Mouse (Mus musculus) right cerebral cortex, postnatal 25 days (tissue): ENCODE measurements around the gene Pdzrn3.

ENCODE experiments used
- DNase-seq: peaks from one replicate; pipeline ENCODE4 v3.0.0; 2022

The Pdzrn3 gene

DNA sequence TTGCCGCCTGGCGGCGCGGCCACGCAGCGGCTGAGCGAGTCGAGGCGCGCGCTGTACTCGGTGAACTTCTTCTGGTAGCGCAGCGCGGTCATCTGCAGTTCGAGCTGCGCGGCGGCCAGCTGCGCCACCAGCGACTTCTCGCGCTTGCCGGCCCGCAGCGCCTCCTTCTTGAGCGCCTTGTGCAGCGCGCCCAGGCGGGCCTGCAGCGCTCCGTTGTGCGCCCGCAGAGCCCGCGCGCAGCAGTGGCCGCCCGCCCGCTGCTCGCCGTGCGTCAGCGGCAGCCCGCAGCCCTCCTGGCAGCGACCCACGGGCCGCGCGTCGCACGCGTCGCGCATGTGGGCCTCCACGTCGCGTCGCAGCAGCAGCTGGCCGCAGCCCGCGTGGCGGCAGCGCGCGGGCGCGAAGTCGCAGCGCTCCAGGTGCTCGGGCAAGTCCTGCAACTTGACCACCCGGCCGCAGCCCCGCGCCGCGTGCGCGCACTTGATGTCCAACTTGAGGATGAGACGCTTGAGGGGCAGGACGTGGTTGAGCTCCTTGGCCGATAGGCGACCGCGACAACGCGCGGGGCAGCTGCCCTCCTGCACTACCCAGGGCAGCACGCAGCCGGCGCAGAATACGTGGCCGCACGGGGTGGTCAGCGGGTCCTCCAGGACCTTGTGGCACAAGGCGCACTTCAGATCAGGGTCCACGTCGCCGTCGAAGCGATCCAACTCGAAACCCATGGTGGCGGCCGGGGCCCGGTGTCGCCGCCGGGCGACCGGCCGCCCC, at the start of gene Pdzrn3:
Gene Pdzrn3, minus strand, starts transcription at position 731 of the 768 bp plus-strand sequence.
- DNase-seq = peak; percentile 77

DNA sequence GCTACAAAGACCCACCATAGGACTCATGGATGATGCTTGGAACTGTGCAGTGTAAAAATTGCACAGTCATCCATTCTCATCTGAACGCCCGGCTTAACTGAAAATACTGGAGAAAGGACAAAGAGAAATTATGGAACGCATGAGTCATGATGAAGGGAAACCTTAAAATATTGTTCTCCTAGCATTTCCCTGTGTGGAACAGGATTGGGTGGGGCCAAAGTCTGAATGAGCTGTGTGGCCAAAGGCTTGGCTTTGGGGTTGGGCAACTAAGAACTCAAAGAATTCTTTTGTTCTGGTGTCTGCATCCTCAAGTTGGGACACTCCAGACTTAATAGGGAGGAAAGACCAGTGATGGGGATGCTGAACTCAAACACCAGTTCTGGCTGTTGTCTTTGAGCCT, 49.6 kb upstream of the Pdzrn3 start:
- DNase-seq = no peak

DNA sequence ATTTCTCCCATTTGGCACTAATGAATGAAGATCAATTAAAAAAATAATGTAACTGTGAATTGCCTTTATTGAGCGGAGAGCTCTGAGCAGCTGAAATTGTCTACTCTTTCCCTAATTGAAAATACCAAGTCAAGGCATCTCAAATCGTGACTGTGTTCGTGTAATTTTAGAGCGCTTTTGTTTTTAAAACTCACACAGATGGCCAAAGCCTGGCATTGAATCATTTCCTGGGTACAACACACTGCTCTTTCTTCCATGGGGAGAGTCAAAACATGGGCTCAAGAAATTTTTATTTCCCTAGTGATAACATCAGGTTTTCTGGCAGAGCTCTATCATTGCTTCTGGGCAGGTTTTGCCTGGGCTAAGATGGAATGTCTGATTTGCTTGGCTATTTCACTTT, 48.6 kb upstream of the Pdzrn3 start:
- DNase-seq = peak; percentile 45

DNA sequence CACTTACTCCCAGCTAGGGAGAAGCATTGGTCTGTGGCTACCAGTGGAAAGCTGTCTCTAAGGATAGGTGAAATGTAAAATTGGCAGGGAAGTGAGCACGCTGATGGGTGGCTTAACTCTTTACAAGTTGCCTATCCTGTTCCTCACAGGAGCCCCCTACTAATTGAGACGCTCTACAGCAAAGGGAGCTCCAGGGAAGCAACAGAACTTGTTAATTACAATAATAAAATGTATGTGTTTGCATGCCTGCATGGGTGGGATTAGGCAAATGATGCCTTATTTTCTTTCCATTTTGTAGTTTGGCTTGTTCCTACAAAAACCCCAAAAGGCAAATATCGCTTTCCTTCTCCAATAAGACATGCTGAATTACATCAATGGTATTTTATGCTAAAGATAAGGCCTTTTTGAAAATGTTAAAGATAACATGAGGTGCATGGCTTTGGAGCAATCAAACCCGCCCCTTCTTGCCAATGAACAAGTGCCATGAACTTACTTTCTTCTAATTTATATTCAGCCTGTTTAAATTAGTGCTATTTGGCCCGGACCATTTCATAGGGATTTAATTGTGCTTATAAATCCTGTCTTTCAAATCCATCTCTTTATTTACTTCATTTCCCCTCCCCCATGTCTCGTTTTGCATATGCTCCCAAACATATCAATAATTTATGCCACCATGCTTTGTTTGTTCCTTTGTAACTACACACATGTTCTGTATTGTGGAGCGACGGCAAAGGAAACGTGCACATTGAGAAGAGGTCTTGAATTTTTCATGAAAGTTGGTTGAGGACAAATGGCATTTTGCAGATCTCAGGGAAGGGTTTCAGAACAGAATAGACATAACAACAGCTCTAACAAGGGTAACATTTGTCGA, 44.6 kb upstream of the Pdzrn3 start:
- no peak for DNase-seq

DNA sequence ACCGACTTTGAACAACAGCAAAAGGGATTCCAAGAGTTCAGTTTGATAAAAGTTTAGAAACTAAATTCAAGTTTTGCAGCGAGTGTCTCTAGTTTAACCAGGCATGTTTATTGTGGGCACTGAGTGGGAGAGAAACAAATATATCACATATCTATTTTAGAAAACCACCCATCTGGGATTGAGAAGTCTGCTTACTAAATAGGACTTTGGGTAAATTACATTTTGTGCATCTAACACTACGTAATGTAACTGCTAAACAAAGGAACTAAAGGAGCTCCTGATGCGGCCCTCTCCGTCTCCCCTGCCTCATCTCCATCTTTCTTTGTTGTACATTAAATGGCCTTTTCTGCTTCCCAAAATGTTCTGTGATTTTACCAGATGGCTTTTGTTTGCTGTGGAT, 40.5 kb upstream of the Pdzrn3 start:
- DNase-seq = no peak

DNA sequence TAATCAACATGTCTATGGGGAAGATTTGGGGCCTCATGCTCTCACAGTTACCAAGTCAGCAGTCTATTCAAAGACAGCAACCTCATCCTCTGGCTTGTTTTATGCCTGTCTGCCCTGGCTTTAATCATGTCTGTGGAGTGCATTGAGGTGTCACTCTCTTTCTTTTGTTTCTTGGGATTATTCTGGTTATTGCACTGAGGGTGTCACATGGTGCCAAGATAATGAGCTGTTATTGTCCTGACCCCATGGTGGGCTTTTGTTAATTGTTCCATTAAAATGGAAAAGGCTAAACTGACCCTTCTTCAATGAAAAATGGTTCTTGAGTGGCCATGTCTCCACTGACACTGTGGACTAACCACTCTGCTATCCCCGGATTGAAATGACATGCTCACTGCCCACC, 34.0 kb upstream of the Pdzrn3 start:
- no peak for DNase-seq

DNA sequence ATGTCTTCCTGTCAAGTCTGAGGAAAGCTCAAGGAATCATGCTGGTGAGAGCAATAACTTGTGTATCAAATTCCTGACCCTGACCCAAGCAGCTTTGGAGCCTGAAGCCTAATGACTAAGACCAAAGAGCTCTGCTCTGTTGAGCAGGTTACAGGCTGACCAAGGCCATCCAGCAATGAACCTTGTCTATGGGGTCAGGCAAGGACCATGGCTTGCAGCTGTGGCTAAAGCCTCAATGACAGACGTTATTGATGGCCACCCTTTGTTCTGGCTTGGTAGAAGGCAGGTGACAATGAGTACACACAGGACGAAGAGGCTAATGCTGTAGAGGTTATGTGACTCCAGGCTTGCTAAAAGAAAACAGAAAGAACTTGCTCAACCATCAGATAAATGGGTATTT, 33.4 kb upstream of the Pdzrn3 start:
- no peak for DNase-seq

DNA sequence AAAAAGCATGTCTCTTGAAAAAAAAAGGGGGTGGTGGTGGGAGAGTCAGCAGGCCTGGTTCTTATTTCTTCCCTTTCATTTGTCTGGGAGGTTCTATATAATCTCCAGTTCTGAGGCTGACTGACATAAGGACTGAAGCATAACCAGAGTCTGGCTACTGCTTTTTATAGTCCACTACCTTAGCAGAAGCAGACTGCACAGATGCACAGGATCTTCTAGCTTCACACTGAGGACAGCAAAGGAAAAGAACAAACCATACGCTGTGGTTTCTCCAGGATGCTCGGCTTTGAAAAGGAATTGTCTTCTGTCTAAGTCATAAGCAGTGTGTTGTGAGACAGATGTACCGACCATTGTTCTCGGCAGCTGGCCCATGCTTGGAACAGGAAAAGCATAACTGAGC, 19.0 kb upstream of the Pdzrn3 start:
- peak; percentile 26 for DNase-seq

DNA sequence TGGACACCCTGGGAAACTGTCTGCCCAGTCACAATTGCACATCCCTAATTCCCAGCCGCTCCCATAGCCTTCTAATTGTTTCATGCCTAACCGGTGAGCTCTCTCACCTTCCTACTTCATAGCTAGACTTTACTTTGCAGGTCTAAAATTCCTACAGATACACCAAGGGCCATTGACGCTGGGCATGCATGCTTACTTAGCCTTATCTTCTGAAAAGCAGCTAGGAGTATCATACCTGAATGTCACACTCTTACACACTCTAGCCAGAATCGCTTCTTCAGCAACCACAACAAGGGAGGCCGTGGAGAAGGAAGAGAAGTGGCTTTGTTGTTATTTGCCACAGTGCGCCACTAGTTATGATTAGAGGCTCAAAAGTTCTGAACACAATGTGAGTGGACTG, 18.2 kb upstream of the Pdzrn3 start:
- DNase-seq = no peak

DNA sequence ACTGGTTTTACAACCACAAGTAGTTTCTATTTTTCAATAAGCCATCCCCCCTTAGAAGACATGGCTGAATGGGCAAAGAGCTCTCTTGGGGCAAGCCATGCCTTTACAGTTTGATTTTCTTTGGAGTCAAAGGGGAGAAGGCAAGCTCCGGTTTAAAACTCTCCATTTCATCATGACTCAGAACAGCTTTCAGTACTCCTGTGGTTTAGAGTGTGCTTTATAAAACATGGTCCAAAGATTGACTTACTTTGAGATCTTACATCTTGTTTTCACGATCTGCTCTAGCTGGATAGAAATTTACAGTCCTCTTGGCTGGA, 15.1 kb upstream of the Pdzrn3 start:
- no peak for DNase-seq

DNA sequence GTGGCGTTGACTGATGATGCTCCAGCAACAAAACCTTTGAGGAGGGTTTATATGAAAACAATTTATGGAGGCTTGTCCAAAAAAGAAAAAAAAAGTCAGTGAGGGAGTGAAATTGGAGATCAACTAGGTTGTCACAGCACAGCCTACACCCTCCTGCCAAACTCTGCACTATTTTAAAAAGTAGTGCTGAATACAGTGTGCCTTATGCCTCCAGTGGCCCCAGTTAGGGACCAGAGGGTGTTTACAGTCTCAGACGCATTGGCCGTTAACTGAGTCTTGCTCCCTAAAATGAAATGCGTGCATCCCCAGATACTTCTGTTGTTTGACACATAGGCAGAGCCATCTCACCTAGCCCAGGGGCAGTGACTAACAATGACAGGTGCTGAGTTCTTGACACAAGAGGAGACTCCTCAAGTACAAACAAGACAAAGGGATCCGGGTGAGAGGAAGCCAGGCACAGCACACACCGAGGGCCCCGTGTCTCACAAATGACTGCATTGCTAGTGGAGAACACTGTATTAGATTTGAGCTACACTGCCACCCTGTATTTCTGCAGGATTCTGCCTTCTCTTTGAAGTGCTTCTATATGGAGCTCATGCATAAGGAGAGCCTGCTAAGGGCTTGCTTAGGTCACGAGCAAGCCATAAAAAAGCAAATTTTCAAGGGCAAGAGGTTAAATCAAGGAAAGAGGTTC, 14.6 kb upstream of the Pdzrn3 start:
- DNase-seq = no peak

DNA sequence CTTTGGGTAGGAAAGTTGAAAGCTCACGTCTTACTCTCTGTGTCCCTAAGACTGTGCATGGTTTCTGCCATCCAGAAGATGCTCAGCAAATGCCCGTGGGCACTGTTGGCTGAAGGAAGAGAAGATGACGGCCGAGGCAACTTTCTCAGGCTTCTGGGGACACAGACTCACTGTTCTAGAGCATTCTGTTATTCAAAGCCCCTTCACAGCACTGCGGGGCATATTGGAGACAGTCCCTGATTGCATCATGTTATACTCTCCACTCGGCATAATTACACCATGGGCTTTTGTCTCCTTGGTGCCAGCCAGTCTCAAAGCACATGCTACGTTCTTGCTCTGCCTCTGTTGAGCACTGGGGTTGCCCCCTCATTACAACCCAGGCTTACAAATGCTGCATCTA, 7.8 kb upstream of the Pdzrn3 start:
- no peak for DNase-seq

DNA sequence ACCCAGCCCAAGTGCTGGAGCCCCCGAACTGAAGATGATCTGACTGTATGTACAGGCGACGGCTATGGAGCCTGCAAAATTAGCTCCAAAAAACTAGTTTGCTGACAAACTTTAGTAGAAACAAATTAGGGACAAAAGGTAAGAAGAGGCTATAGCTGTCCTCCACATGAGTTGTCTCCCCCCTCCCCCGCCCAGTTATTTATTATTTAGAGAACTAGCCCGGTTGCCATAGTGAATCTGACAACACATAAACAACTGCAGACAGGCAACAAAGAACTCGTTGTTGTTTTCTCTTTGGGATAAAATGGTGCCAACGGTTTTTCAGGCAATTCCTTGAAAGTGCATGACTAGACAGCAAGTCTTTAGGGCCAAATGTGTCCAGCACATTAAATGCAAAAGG, 7.3 kb upstream of the Pdzrn3 start:
- DNase-seq = no peak

DNA sequence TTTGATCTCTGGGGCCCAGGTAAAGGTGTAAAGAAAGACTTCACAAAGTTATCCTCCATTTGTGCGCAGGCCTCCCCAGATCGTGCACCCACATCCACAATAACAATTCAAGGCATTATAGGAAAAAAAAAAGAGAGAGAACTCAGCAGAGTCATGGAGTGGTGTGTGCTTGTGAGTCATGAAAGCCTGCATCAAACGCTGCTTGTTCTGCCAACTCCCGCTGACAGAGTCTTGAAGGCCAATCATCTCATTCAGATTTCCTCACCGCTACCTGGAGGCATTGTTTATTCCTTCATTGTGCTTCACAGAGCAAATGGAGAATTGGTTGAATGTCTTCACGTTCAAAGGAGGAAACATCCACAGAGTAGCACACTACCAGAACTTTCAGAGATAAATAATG, 6.8 kb upstream of the Pdzrn3 start:
- DNase-seq = no peak

DNA sequence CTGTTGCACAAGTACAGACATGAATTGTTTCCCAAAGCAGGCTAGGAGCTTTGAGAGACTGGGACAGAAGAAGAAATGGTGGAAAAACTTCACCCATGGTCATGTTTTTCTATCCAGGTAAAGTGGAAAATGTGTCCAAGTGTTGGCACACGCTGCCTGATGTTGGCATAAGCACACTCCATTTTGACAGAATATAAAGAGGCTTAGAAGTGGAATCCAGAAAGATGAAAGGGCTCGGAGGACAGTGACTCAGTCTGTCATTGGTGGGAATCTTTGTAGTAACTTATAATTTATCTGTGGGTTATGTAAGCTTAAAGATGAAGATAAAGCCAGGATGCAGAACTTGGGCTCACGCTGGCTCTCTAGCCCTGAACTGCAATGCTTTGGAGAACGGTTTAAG, 5.2 kb upstream of the Pdzrn3 start:
- no peak for DNase-seq

DNA sequence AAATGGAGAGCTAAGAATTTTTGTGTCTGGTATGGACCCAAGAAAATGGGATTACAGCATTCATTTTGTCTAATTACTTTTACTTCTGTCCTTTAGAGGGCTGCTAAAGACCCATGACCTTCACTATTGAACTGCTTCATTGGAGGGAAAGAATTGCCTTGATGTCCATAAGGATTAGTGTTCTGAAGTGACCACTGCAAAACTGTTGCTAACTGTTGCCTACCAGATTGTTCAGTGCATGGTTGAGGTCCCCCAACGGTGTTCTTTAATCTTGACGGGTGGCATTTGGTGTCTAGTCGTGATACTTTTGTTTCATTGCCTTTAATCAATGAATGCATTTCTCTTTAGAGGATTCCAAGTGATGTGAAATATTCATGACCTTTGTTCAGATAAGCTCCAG, 1.8 kb upstream of the Pdzrn3 start:
- DNase-seq = no peak

DNA sequence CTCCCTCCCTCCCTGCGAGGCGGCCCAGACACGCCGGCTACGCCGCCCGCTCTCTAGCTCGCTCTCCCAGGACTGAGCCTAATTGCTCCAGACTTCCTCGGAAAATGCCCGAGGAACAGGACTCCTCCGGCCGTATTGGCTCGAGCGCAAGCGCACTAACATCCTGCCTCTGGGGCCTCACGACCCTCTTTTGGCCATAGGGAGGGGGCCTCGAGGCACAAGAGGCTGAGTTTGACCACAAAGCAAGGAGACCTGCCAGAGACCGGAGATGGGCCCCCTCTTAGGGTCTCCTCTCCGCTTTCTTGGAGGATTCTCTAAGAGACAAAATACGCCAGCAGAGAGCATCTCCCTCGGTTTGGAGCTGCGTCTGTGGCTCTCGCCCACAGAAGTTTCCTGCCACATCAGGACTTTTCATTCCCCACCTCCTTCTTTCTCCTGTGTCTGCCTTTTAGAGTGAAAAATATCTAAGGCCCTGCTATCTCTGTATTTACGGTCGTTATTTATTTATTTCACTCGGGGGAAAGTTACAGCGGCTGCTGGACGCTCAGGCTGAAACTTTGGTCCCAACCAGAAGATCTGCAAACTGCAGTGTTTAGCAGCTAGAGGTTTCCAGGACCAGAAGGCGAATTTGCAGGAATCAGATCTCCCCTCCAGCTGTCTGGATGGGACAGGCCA, 375 bp upstream of the Pdzrn3 start:
- peak; percentile 75 for DNase-seq

DNA sequence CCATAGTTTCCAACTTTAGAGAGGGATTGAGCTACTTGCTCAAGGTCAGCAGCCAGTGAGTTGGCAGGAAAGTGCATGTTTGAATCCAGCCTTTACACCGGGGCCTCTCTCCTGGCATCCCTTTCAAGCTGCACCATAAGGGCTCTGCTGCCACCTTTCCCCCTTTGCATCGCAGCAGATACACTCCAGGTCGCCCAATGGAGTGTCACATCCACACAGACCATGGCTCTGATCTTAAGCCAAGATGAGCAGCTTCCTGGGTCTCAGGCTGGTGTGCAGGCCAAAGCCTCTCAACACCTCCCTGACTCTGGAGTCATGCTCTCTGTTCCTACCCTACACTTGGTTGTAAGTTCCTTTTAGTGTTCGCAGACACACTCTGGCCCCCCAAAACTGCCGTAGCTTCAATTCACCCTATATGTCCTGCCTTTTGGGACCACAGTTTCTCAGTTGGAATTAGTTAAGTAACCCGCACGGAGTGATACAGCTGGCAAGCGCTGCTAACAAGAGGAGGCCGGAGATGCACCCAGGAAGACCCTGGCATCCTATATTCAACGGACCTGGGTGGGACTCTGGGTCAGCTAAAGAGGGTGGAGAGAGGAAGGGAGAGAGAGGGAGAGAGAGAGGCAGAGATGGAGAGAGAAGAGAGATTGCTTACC, 1.1 kb downstream of the Pdzrn3 start:
- no peak for DNase-seq

DNA sequence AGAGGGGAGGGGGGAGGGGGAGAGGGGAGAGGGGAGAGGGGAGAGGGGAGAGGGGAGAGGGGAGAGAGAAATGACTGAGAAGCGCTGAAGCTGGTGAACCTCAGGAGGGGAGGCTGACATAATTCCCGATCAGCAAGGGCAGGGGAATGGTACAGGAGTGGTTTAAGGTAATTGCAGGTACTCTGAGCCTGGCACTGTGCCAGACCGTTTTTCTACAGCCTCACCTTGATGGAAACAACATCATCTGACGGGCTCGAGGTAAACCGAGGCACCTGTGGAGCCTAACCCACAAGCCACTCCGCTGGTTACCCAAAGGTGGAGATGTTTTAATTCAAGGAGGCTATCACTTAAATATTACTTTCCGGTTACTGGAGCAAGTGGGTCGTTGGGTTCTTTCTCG, 1.6 kb downstream of the Pdzrn3 start:
- DNase-seq = no peak

DNA sequence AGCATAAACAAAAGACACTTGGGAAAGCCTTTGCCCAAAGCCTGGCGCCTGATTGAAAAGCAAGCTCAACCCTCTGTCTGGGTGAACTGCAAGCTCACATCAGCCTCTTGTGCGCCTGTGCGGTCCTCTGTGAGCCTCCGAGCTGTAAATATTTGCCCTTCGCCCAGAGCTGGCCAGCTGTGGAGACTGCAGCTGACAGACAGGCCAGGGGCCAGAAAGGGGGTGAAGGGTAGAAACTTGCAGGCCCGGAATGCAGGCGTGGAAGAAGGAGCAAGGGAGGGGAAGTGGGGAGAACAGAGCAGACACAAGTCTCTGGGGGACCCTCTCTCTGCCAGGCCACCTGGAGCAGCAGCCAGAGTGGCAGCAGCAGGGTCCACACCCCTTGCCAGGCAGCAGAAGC, 3.0 kb downstream of the Pdzrn3 start:
- DNase-seq = no peak

DNA sequence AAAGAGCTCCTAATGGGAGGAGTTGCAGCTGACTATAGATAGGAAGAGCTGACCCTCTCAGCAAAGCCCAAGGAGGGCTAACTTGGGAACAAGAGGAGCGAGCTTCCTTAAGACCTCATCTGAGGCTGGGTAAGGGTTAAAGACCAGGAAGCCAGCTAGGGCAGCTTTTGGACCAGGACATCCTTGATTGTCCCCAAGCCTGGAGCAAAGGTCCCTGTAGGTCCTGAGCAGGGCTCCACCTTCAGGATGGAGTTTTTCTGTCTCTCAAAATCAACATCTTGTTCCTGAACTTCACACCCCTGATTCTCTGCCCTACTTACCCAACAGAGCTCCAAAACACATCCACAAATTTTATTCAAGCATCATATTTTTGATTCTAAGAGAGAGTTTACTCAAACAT, 3.5 kb downstream of the Pdzrn3 start:
- no peak for DNase-seq

DNA sequence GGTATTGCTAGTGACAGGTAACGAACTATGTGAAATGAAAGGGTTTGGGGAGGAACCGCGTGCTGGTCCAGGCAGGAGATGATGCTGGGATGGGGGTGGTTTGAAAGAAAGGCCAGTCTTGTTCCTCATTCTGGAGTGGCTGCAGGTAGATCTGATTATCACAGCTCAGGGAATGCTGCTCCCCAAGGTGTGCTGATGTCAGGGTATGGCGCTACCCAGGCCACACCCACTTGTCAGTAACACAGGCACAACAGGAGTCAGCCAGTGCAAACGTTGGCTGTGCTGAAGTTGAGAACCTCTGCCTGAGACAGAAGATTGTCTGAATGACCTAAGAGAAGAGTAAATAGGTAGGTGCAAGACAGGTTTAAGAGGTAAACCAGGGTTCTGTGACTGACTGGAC, 4.7 kb downstream of the Pdzrn3 start:
- DNase-seq = no peak
